Mouse (Mus musculus) ovary, adult 18-20 months (tissue): ENCODE results near the gene Plppr2.

ENCODE experiments used
- DNase-seq: peaks from one replicate; pipeline ENCODE4 v3.0.0; 2022; ENCODE audit warnings: low spot score, mixed read lengths

The Plppr2 gene

DNA sequence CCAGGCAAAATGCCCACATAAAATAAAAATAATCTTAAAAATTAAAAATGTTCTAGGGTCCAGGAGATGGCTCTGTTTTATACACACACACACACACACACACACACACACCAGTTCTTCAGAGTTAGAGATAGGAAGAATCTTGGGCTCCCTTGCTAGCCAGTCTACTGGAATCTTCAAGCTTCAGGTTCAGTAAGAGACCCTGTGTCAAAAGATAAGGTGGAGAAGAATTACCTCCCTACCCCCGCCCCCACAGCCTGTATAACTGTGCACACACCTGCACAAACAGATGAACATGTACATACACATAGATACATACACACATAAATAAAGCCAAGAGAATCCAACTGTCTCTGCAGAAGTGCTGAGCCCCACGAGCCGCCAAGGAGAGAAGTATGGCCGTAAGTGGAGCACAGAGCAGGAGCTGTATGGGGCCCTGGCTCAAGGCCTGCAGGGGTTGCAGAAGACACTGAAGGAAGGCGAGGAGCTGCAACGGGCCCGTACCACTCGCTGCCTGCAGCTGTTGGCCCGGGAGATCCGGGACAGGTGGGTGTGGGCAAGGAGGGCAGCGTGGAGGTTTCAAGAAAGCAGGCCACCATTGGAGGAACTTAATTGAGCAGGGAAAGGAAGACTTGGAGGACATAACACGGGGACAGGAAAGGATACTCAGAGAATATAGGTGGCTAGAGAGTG, 4.2 kb upstream of the Plppr2 start:
- DNase-seq, result no peak

DNA sequence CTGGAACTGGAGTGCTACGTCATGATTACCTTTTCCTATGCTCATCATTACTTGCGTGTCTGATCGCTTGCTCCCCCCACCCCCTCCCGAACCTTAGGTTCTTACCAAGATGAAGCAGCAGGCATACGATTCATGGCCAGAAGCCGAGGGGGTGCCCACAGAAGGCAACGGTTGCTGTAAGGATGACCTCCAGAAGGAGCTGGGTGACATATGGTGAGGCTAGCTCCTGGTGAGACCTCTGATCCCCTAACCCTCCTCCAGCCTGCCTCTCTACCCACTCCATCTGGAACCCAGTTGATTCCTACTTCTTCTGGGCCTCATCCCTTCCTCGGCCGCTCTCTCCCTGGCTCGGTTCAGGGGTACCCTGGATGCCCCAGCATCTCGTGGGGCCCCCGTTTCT, 2.8 kb upstream of the Plppr2 start:
- DNase-seq, result no peak

DNA sequence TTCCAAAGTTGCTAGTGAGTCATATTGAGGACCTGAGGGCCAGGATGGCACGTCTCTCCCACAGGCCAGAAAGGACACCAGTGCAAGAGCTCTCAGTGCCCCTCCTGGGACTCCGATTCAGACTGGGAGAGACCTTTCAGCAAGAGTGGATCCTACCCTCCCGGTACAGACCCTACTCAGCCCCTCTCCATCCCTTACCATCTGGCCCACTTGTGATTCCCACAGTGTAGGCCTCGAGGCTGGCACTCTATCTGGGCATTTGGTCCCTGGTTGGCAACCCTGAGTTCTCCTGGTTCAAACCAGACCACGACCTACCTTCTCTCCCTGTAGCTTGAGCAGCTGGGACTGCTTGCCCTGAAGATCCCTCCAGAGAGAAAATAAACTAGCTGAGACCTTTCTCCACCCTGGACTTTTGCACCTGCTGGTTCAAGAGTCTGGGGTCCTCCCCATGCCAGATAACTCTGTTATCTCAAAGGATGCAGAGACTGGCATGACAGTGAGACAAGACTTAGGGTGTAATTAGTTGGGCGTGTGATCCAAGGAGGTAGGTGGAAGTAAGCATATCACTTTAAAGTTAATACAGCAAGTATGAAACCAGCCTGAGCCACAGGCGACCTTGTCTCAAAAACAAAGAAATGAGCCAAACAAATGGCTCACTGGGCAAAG, 1.2 kb upstream of the Plppr2 start:
- no peak for DNase-seq

DNA sequence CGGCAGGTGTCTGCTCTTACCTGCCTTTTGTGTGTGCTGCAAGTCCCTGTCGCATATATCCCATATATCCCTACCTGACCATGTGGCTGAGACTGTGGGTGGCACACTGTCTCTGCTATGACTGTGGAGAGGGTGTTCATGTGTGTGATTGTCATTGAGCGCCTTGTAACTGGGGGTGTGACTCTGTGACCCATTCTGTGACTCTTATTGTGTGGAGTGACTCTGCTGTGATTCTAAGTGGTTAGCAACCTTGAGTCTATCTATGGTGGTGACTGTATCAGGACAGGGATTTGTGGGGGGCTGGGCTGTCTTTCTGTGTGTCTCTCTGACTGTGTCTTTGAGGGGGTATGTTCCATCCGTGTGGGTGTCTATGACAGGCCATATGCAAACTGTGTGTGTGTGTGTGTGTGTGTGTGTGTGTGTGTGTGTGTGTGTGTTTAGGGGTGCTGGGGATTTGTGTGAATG, 910 bp downstream of the Plppr2 start:
- DNase-seq, result no peak

DNA sequence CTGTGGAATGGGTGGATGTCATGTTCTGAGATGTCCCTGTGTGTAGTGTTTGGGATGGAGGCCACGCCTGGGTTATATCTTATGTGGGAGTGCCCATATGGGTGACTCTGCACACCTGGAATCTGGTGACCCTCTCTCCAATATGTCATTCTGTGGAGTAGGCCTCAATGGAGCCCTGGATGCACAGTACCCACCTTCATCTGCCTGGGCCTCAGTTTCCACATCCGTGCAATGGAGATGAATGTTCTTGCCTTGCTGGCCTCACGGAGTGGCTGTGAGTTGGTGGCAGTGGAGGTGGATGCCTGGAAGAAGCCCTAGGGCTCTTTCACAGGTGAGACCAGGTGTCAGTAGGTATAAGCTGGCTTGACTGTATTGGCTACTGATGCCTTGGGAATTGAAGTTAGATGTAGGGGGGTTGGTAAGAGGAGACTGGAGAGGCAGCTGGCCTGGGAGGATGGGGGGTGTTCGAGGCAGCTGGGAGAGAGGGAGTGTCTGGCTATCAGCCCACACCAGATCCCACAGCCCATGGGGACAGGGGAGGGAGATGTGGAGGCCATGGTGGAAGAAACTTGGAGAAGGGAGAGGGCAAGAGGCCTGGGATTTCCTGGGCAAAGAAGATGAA, 1.5 kb downstream of the Plppr2 start:
- DNase-seq, result no peak

DNA sequence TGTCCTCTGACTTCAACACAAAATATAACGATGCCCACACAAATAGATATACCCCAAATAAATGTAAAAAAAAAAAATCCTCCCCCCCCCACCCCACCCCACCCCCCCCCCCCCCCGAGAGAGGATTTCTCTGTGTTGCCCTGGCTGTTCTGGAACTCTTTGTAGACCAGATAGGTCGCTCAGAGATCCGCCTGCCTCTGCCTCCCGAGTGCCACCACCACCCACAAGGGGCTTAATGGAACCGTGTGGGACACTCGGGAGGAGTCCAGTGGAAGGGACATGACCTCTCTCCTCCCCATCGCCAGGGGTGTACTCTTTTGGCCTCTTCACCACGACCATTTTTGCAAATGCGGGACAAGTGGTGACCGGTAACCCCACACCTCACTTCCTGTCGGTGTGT, 6.2 kb downstream of the Plppr2 start:
- no peak for DNase-seq

DNA sequence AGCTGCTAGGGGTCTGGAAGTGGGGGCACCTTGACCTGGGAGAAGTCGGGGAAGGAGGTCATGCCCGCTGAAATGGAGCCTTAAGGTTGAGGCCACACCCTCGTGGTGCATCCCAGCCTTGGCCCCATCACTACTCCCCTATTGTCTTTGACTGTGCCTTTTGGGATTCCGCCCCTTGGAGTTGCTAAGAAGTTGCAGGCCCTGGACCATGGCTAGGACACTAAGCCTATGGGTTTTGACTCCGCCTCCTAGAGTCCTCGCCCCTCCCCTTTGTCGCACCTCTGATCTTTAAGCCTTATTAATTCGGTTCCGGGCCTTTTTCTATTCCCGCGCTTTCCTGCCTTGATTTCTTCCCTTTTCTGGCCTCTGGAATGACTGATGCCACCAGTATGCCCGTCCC, 6.8 kb downstream of the Plppr2 start:
- DNase-seq, result no peak

DNA sequence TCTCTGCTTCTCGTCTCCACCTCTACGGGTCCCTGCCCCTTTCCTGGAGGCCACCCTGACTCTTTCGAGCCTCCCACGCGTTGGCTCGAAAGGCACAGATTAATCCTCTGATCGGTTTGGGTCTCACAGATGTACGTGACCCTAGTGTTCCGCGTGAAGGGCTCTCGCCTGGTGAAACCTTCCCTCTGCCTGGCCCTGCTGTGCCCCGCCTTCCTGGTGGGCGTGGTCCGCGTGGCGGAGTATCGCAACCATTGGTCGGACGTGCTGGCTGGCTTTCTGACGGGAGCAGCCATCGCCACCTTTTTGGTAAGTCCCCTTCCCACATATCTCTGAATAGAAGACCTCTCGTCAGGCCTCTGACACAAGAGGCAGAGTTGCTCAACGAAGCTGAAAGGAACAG, 7.4 kb downstream of the Plppr2 start:
- DNase-seq, result no peak

DNA sequence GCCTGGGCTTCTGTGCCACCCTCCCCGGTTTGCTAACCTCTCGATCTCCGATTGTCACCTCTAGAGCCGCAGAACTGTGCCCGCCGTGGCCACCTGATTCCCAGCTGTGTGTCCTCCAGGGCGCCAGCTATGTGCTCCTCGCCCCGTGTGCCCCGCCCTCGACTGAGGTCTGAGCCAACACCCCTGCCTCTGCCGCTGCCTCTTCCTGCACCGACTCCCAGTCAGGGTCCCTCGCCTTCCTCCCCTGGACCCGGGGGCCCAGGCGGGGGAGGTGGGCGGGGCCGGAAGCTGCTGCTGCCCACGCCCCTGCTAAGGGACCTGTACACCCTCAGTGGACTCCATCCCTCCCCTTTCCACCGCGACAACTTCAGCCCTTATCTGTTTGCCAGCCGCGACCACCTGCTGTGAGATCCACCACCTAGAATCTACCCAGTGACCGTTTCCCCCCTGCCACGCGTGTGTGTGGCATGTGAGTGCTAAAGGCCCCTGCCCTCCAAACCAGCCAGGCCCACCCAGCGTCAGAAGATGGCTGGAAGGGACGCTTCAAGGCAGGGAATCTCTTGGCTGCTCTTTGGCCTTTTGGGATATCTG, 10.8 kb downstream of the Plppr2 start:
- no peak for DNase-seq

DNA sequence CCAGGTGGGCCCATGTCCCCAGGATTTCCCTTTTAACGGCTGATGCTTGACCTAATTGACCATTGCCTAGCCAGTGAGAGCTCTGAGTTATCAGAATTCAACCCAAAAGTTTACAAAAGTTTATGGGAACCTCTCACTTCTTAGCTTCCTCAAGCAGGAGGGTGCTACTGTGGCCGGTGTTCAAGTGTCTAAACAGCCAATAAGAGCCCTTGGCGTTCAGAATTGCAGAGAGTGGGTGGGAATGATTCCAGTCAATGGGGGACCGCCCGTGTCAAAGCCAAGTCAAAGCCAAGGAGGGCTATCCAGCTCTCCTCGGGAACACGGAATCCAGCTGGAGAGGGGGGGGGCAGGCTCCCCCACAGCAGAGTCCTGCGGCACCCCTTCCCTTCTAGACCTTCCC, 11.3 kb downstream of the Plppr2 start:
- no peak for DNase-seq

DNA sequence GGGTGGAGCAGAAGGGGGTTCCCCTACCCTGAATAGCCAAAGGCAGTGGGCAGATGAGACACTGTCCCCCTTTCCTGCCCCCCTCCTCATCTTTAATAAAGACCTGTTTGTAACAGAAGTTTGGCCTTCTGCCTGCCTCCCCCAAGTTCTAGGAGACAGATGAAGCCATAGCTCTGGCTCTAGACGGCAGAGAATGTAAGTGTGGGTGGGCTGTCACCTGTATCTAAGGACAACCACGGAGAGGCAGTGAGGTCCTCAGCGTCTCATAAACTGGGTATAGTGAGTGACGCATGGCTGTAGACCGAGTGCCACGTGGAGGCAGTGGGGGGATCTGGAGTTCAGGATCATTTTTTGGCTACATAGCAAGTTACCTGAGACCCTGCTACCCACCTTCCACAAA, 12.0 kb downstream of the Plppr2 start:
- DNase-seq, result no peak

DNA sequence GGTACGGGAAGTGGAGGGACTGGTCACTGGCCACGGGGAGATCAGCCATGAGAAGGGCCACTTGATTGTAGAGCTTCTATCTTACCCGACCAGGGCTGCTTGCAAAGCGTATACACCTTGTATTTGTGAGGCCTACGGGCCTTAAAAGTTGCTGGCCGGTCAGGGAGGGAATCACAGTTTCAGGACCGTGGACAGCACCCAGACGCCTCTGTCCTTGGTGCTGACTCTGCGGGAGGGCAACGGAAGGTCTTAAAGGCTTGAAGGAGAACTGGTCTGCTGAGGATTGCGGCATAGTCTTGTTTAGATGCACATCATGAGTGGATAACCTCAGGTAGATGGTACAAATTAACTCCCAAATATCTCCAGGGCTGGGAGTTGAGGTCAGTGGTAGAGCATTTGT, 13.5 kb downstream of the Plppr2 start:
- DNase-seq, result no peak

DNA sequence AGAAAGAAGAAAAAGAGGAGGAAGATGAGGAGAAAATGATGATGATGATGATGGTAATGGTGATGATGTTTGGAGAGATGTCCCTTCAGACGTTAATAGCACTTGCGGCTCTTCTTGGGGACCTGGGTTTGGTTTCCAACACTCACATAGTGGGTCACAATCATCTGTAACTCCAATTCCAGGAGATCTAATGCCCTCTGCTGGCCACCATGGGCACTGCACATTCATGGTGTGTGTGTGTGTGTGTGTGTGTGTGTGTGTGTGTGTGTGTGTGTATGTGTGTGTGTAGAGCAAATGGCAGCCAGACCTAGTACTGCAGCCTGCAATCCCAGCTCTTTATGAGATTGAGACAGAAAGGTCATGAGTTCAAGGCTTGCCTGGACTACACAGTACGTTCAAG, 15.1 kb downstream of the Plppr2 start:
- no peak for DNase-seq

DNA sequence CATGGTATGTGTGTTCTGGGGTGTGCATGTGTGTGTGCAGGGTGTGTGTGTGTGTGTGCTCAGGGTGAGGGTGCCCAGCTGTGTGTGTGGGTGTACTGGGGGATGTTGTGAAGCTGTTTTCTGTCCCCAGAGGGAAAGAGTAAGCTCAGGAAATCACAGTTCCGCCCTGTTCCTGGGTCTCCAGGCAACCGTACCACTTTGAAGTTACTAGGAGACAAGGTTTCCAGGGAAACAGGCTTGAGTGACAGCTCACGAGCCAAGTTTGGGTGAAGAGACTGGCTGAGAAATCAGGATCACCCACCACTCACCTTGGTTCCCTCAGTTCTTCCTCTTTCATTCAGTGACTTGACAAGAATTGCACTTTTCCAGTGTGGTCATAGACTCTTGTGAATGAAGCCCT, 16.8 kb downstream of the Plppr2 start:
- no peak for DNase-seq

DNA sequence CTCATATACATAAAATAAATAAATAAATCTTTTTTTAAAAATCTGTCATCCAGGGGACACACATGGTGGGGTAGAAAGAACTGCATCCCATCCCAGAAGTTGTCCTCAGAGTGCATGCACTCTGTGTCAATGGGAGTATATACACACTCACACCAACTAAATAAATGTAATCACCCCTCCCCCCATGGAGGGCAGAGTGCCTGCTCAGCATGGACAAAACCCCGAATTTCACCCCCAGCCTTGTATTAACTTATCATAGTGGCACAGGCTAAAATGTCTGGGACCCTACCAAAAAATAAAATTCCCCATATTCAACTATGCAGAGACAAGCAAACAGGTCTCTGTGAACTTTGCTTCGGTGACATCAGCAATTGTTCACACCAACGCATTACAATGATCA, 17.8 kb downstream of the Plppr2 start:
- no peak for DNase-seq

DNA sequence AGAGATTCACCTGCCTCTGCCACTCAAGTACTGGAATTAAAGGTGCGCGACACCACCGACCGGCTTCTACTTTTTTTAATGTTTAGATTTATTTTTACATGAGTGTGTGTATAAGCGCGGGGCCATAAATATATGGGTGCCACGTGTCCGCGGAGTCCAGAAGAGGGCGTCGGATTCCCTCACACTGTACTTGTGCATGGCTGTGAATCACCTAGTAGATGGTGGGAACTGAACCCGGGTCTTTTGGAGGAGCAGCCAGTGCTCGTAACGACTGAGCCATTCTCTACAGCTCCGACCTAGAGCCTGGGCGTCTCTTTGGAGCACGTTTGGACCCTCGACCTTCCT, 18.4 kb downstream of the Plppr2 start:
- no peak for DNase-seq

DNA sequence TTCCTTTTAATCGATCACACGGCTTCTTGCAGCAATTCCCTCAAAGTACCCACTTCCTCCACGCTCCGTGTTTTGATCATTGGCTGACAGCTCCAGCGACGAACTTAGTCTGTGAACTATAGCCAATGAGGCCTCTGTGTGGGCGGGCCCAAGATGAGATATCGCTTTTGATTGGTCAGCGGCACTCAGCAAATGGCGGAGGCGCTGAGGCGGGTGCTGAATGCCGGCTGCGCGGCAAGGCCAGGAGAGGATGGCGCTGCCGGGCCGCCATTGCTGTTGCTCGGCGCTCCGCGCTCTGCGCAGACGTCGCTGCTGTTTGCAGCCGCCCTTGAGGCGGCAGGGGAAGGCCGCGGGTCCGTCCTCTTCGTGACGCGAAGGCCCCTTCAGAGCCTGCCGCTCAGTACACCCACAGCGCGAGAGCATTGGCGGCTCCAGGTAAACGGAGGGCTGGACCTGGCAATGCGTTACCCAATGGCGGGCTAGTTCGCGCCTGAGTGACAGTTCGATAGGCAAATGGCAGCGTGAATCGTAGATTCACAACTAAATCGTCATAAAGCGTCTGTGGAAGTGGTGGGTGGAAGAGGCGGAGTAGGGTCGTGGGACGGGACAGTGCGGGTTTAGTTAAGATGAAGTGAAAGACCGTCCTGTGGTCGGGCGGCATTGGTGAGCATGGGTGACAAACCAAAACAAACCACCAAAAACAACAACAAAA, 18.9 kb downstream of the Plppr2 start, which contains the start of gene Swsap1:
TSS of gene Swsap1 (plus strand) at position 186 of the 712 bp plus-strand sequence.
- DNase-seq, result peak; percentile 95

DNA sequence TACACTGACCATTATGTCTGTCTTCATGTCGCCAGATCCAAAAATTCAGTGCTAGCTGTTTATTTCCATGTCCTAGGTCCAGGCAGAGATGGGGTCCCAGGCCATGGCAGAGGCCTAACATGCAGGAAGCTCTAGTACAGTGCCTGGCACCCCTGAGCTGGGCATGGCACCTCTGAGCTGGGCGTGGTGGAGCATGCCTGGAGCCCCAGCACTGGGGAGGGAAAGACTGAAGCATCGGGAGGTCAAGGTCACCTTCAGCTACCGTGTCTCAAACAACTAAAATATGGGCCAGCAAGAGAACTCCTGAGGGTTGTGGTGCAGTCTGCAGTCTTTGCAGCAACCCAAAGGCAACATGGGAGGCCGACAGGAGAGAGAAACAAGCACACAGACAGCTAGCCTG, 21.5 kb downstream of the Plppr2 start:
- DNase-seq, result no peak

DNA sequence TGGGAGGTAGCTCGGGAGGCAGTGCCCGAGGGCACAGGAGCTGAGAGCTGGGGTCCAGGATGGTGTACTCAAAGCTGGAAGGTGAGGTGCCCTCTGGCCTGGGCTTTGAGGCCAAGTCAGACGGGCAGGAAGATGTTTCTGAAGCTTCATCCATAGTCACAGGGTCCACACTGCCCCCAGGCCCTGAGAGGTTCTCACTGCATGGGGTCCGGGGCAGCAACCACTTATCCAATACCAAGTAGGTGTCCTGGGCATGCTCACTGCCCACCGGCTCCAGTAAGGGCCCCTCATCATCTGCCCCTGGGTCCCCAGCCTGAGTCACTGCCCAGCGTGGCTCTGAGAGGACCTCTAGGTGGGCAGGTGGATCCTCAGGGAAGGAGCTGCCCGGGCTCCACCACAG, 22.4 kb downstream of the Plppr2 start:
- DNase-seq, result no peak

DNA sequence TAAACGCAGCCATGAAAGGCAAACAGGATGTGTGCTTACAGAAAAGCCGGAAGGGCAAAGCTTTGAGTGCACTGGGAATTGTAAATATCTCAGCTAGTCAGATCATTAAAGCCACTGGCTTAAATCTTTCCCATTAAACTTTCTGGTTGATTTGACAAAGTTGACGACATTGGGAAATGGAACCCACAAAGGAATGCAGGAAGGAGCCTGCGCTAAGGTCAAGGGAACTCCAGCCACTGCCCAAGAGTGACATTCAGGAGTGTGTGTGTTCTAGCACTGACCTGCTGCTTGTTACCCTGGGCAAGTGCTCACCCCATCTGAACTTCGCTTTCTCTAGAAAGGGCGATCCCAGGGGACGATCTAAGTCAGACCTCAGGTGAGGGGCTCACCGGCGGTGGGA, 23.3 kb downstream of the Plppr2 start:
- DNase-seq, result no peak

DNA sequence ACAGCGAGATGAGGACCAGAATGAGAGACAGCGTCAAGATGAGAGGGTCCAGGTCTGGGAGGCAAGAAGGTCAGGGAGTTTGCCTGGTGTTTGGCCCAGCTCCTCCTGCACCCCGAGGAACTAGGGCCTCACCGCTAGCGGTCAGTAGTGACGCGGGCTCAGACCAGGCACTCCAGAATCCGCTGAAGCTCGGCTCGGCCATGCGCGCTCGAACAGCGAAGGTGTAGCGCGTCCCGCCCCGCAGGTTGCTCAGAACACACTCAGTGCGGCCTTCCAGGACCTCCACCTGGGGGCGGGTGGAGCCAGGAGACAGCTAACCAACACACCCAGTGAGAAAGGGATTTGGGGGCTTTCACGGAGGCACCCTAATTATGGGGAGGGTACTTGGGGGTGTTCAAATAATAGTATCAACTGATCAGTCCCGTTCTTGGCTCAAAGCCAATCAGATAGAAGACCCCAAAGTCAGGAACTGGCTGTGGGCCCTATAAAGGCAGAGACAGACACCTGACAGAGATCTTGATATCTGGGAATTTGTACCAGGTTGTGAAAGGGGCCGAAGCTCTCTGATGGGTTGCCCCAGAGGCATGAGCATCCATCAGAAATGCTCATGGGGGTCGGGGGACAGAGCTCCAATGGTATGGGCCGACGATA, 23.9 kb downstream of the Plppr2 start:
- no peak for DNase-seq

DNA sequence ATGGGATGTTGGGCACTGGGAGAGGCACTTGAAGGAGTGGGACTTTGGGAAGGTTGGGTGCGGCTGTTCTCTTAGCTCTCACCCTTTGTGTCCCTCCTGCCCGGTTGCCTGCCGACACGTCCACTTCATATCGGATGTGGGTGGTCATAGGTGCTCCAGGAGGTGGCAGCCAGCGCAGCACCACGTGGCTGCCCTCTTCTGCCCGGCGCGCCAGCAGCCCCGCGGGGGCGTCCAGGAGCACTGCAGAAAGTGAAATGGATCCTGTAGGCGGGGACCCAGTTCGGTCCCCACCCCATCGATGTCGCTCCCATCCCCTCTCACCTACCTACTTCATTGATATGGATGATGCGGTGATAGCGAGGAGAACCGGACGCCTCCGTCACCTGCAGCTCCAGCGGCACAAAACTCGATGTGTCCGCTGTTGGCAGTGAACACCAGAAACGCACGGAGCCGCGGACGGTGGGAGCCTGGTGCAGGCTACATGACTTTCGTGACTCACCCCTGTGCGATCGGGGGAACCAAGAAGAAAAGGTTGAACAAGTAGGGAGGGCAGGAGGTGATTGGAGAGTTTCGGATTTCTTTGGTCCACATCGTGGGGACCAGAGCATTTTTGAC, 24.6 kb downstream of the Plppr2 start:
- DNase-seq, result no peak
